Mouse (Mus musculus) ovary, adult 2 months (tissue): ENCODE measurements around the gene Olfr1055. TPM values are rescaled to one million over a fixed set of nuclear protein-coding genes. Genes with fewer than 3 reads are reported as not detected.

Experiments used
- polyA plus RNA-seq: library from polyadenylated mRNA; depleted of rRNA; stranded (reverse); fragments of >200 nt; gene quantifications from 2 replicates; pipeline ENCODE4 v1.2.3, GENCODE M21; 2012; rRNA removed

Olfr1055 gene
- polyA plus RNA-seq = not detected in 2 replicates

DNA sequence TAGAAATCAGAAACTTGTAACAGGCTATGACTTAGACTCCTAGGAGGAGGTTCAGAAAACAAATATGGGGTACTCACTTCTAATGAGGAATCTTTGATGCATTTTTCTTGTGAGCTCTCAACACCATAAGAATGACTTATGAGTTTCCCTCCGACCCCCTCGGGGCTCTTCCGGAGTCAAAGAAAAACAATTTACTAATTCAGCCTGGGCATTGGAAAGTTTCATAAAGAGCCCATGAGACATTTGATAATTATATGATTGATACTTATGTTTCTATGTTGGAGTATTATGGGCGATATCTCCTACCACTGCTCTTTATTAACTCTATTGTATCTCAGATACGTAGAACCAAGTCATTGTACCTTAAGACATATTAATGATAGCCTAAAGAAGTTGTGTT, at the start of gene Olfr1055:
Gene Olfr1055, minus strand, starts transcription at position 101 of the 400 bp plus-strand sequence.

GRCm38 (mm10) chr2:86388461-86388860, 38.4 kb upstream of the Olfr1055 start, which contains the start of gene Olfr1058:
Gene Olfr1058 (minus strand): TSS chr2:86388561.

GRCm38 (mm10) chr2:86378293-86378692, 28.2 kb upstream of the Olfr1055 start, which contains the start of gene Olfr1057:
Gene Olfr1057 (minus strand): TSS chr2:86378393.

GRCm38 (mm10) chr2:86362369-86362768, 12.3 kb upstream of the Olfr1055 start, which contains the start of gene Olfr1056:
Gene Olfr1056 (minus strand): TSS chr2:86362469.

GRCm38 (mm10) chr2:86335333-86335732, 14.8 kb downstream of the Olfr1055 start, which contains the start of gene Olfr1054:
Gene Olfr1054 (minus strand): TSS chr2:86335433.

GRCm38 (mm10) chr2:86315184-86315583, 34.9 kb downstream of the Olfr1055 start, which contains the start of gene Olfr1053:
Gene Olfr1053 (minus strand): TSS chr2:86315284.

Other genes starting within 250 kb of the Olfr1055 start
- not detected in 2 replicates for gene Olfr1039, start 214.4 kb downstream of the Olfr1055 start, polyA plus RNA-seq
- not detected in 2 replicates for gene Olfr1040, start 203.6 kb downstream of the Olfr1055 start, polyA plus RNA-seq
- not detected in 2 replicates for gene Olfr1042, start 188.4 kb downstream of the Olfr1055 start, polyA plus RNA-seq
- gene Olfr1043, start 182.8 kb downstream of the Olfr1055 start, polyA plus RNA-seq = not detected in 2 replicates
- not detected in 2 replicates for gene Olfr1044, start 172.5 kb downstream of the Olfr1055 start, polyA plus RNA-seq
- not detected in 2 replicates for gene Olfr52, start 164.6 kb downstream of the Olfr1055 start, polyA plus RNA-seq
- not detected in 2 replicates for gene Olfr1045, start 147.3 kb downstream of the Olfr1055 start, polyA plus RNA-seq
- not detected in 2 replicates for gene Olfr1046, start 131.0 kb downstream of the Olfr1055 start, polyA plus RNA-seq
- gene Olfr1047, start 118.9 kb downstream of the Olfr1055 start, polyA plus RNA-seq = not detected in 2 replicates
- gene Olfr1048, start 110.0 kb downstream of the Olfr1055 start, polyA plus RNA-seq = not detected in 2 replicates
- not detected in 2 replicates for gene Olfr1049, start 92.0 kb downstream of the Olfr1055 start, polyA plus RNA-seq
- not detected in 2 replicates for gene Olfr1051, start 71.2 kb downstream of the Olfr1055 start, polyA plus RNA-seq
- gene Olfr1052, start 57.8 kb downstream of the Olfr1055 start, polyA plus RNA-seq = not detected in 2 replicates
- gene Olfr1053, start 35.0 kb downstream of the Olfr1055 start, polyA plus RNA-seq = not detected in 2 replicates
- not detected in 2 replicates for gene Olfr1054, start 14.9 kb downstream of the Olfr1055 start, polyA plus RNA-seq
- gene Olfr1056, start 12.2 kb upstream of the Olfr1055 start, polyA plus RNA-seq = not detected in 2 replicates
- not detected in 2 replicates for gene Olfr1057, start 28.1 kb upstream of the Olfr1055 start, polyA plus RNA-seq
- gene Olfr1058, start 38.3 kb upstream of the Olfr1055 start, polyA plus RNA-seq = not detected in 2 replicates
- gene Olfr1061, start 63.8 kb upstream of the Olfr1055 start, polyA plus RNA-seq = not detected in 2 replicates
- not detected in 2 replicates for gene Olfr1062, start 76.5 kb upstream of the Olfr1055 start, polyA plus RNA-seq
- not detected in 2 replicates for gene Olfr1065, start 100.3 kb upstream of the Olfr1055 start, polyA plus RNA-seq
- gene Olfr1066, start 106.0 kb upstream of the Olfr1055 start, polyA plus RNA-seq = not detected in 2 replicates
- not detected in 2 replicates for gene Olfr228, start 137.1 kb upstream of the Olfr1055 start, polyA plus RNA-seq
- gene Olfr1076, start 158.2 kb upstream of the Olfr1055 start, polyA plus RNA-seq = not detected in 2 replicates
- not detected in 2 replicates for gene Olfr1079, start 192.2 kb upstream of the Olfr1055 start, polyA plus RNA-seq
- gene Olfr1080, start 208.0 kb upstream of the Olfr1055 start, polyA plus RNA-seq = not detected in 2 replicates
- not detected in 2 replicates for gene Olfr1082, start 248.7 kb upstream of the Olfr1055 start, polyA plus RNA-seq